Mouse (Mus musculus) bone marrow macrophage, adult 2 months (primary cell): ENCODE measurements at regions not wholly inside any gene's neighbourhood (a gene's known extent, or its start where the extent isn't known, plus 50 kb on each side); places are given as distances from the start of the nearest gene placed in this dataset.

Experiments
- H3K27ac ChIP-seq: 2 replicates; pipeline ENCODE4 v1.5.1; 2012; ENCODE audit warnings: low read depth, low read length; ENCODE audit not compliant: insufficient read depth
- H3K4me1 ChIP-seq: 2 replicates; pipeline ENCODE4 v1.6.1; 2012; ENCODE audit warnings: low read length; ENCODE audit not compliant: control insufficient read depth, insufficient read depth
- H3K4me3 ChIP-seq: 2 replicates; pipeline ENCODE4 v1.5.1; 2012; ENCODE audit warnings: mild to moderate bottlenecking, low read length, moderate library complexity; ENCODE audit not compliant: insufficient read depth
- CTCF ChIP-seq: IDR thresholded peaks from 2 replicates; pipeline ENCODE4 v1.5.1; 2012; ENCODE audit warnings: low read depth, mild to moderate bottlenecking, low read length, moderate library complexity
- POLR2A ChIP-seq: IDR thresholded peaks from 2 replicates; pipeline ENCODE4 v1.6.1; 2012; ENCODE audit warnings: mild to moderate bottlenecking, low read depth, low read length, borderline replicate concordance

GRCm38 (mm10) chr3:80070726-80071125 is 186.4 kb downstream of the Fam198b start:
- no peak overlapping the region for H3K27ac ChIP-seq
- no peaks in the 10 kb centered on the region for H3K4me1 ChIP-seq
- TF ChIP-seq POLR2A (no peak), CTCF (no peak)
- H3K4me3 ChIP-seq: no peak overlapping the region

GRCm38 (mm10) chr3:80079801-80080418 is 195.6 kb downstream of the Fam198b start:
- H3K27ac ChIP-seq: no peak overlapping the region
- H3K4me3 ChIP-seq: peak overlapping the region; percentile 16; the same call in 1 of the 2 replicates
- TF ChIP-seq POLR2A: no peak
- peak; percentile 72 for TF ChIP-seq CTCF
- H3K4me1 ChIP-seq: no peaks in the 10 kb centered on the region

GRCm38 (mm10) chr3:80081210-80081609 is 196.9 kb downstream of the Fam198b start:
- Histone ChIP-seq H3K4me3 (no peak overlapping the region), H3K27ac (no peak overlapping the region), H3K4me1 (no peaks in the 10 kb centered on the region)
- no peak for TF ChIP-seq POLR2A
- TF ChIP-seq CTCF: no peak

GRCm38 (mm10) chr3:80082780-80083519 is 198.6 kb downstream of the Fam198b start:
- TF ChIP-seq CTCF (no peak), POLR2A (no peak)
- no peak overlapping the region for H3K27ac ChIP-seq
- H3K4me1 ChIP-seq: no peaks in the 10 kb centered on the region
- no peak overlapping the region for H3K4me3 ChIP-seq

- no peaks in the 10 kb centered on the region for H3K4me1 ChIP-seq
- TF ChIP-seq CTCF (no peak), POLR2A (no peak)
- no peak overlapping the region for H3K27ac ChIP-seq
- H3K4me3 ChIP-seq: no peak overlapping the region
Observed at GRCm38 (mm10) chr3:80084168-80084567, 199.8 kb downstream of the Fam198b start.

- no peak for TF ChIP-seq CTCF
- no peak for TF ChIP-seq POLR2A
Observed at GRCm38 (mm10) chr3:80099625-80100024, 215.3 kb downstream of the Fam198b start.

GRCm38 (mm10) chr3:80120177-80120736 is 235.9 kb downstream of the Fam198b start:
- Histone ChIP-seq H3K4me1 (no peaks in the 10 kb centered on the region), H3K4me3 (no peak overlapping the region), H3K27ac (no peak overlapping the region)
- TF ChIP-seq POLR2A: no peak
- no peak for TF ChIP-seq CTCF

More at GRCm38 (mm10) chr3:80099625-80100024, 215.3 kb downstream of the Fam198b start:
- peaks cover 4% of the 10 kb centered on the region; the same call in 1 of the 2 replicates for H3K4me1 ChIP-seq
- no peak overlapping the region for H3K27ac ChIP-seq
- H3K4me3 ChIP-seq: no peak overlapping the region

GRCm38 (mm10) chr3:80123666-80124065 is 239.3 kb downstream of the Fam198b start:
- TF ChIP-seq CTCF (no peak), POLR2A (no peak)
- H3K4me1 ChIP-seq: no peaks in the 10 kb centered on the region
- no peak overlapping the region for H3K4me3 ChIP-seq
- no peak overlapping the region for H3K27ac ChIP-seq

- H3K4me3 ChIP-seq: no peak overlapping the region
- H3K4me1 ChIP-seq: no peaks in the 10 kb centered on the region
- TF ChIP-seq POLR2A: no peak
- no peak for TF ChIP-seq CTCF
- no peak overlapping the region for H3K27ac ChIP-seq
Observed at GRCm38 (mm10) chr3:80124621-80125020, 240.3 kb downstream of the Fam198b start.

- Histone ChIP-seq H3K4me1 (no peaks in the 10 kb centered on the region), H3K27ac (no peak overlapping the region)
- no peak for TF ChIP-seq POLR2A
- no peak for TF ChIP-seq CTCF
Observed at GRCm38 (mm10) chr3:80141697-80142096, 257.4 kb downstream of the Fam198b start.

GRCm38 (mm10) chr3:80160473-80160872 is 276.1 kb downstream of the Fam198b start:
- no peak overlapping the region for H3K4me3 ChIP-seq
- H3K4me1 ChIP-seq: no peaks in the 10 kb centered on the region
- no peak for TF ChIP-seq POLR2A
- no peak for TF ChIP-seq CTCF
- no peak overlapping the region for H3K27ac ChIP-seq

More at GRCm38 (mm10) chr3:80141697-80142096, 257.4 kb downstream of the Fam198b start:
- H3K4me3 ChIP-seq: no peak overlapping the region
